Mouse (Mus musculus) myocyte (in vitro differentiated cells): Measurements from ENCODE around the gene BC025920.

Experiments
- POLR2A ChIP-seq: IDR thresholded peaks from one replicate; pipeline ENCODE4 v1.6.1; 2011; ENCODE audit warnings: low read depth, mild to moderate bottlenecking, control low read depth, moderate library complexity; ENCODE audit not compliant: insufficient read length
- TCF12 ChIP-seq: IDR thresholded peaks from one replicate; pipeline ENCODE4 v1.6.1; 2011; ENCODE audit warnings: mild to moderate bottlenecking, control low read depth; ENCODE audit not compliant: poor library complexity, insufficient read depth, severe bottlenecking

- TF ChIP-seq POLR2A: no peak
- TF ChIP-seq TCF12: no peak
These were observed 33.1 kb upstream of the BC025920 start for GRCm38 (mm10) chr10:81572975-81573374.
